Mouse (Mus musculus): ENCODE results near the gene Rps19bp1. TPM values are rescaled to one million over a fixed set of nuclear protein-coding genes. Genes with fewer than 3 reads are reported as not detected.

The Rps19bp1 gene
- total and polyA plus RNA-seq, 3 experiments, result 78.9 to 155 TPM; not detected in 1

DNA sequence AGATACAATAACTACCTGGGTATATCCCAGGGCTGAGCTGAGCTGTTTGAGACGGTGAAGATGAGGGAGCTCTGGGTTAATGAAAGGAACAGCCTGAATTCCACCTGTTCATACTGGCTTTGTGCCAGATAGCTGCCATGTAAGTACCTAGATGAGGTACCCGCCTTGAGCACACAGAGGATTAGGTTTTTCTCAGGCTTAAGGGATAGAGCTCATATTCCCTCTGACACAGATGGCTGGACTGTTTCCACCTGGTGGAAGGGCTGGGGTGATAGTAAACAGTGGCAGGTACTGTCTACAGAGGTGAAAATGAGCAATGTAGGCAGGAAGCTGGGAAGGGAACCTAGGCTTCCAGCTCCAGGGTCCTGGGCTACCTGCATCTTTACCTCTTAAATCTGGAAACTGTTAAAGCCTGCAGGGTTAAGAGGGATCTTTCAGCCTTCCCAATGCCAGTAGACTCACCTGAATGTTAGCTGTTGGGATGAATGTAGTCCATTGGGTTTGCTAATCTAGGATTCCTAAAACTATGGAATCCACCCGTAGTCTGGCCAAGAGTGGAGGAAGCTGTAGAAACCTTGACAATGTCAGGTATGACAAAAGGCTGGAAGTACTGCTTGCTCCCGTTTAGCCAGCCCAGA, 6.4 kb downstream of the Rps19bp1 start (continued):
- TF ChIP-seq KAT2A (conservative IDR thresholded peaks at IDR 0.05; ENCODE audit: low read depth, low read length), result no peak
- TF ChIP-seq RAD21 (IDR thresholded peaks at IDR 0.05; ENCODE audit: low read depth, low read length), result no peak
- TF ChIP-seq ZKSCAN1 (IDR thresholded peaks at IDR 0.05; ENCODE audit: low read depth, low read length), result no peak
- no peak for TF ChIP-seq JUND (IDR thresholded peaks at IDR 0.05; ENCODE audit: low read depth, low read length)
- TF ChIP-seq SMC3 (IDR thresholded peaks at IDR 0.05; ENCODE audit: low read depth, low read length), result no peak; the same call in none of the 2 replicates
- no peak for TF ChIP-seq ETS1 (IDR thresholded peaks at IDR 0.05; ENCODE audit: low read depth, low read length)
- TF ChIP-seq USF1 (IDR thresholded peaks at IDR 0.05; ENCODE audit: low read depth, low read length), result no peak
- TF ChIP-seq ZMIZ1 (IDR thresholded peaks at IDR 0.05; ENCODE audit: low read depth, low read length), result peak; percentile 48; the same call in 1 of the 2 replicates
- TF ChIP-seq MAX (IDR thresholded peaks at IDR 0.05; ENCODE audit: low read length), result no peak
- TF ChIP-seq MYB (IDR thresholded peaks at IDR 0.05; ENCODE audit: low read depth, low read length), result 0 out of 2 replicates have a peak, but pooled peaks have one; percentile 7
- no peak for TF ChIP-seq CTCF (IDR thresholded peaks at IDR 0.05 in 2 of 3, conservative IDR thresholded peaks at IDR 0.05 in 1 of 3; ENCODE audit: control insufficient read depth in 1 of 3, insufficient read depth in 1 of 3, low read depth in 2 of 3, low read length in 3 of 3, poor library complexity in 1 of 3, severe bottlenecking in 1 of 3)
- no peak for TF ChIP-seq TCF12 (IDR thresholded peaks at IDR 0.05; ENCODE audit: low read depth, low read length)
- TF ChIP-seq GABPA (IDR thresholded peaks at IDR 0.05; ENCODE audit: low read depth, low read length), result no peak
- no peak for TF ChIP-seq TAL1 (IDR thresholded peaks at IDR 0.05; ENCODE audit: low read length)
- no peak for TF ChIP-seq ZNF384 (IDR thresholded peaks at IDR 0.05; ENCODE audit: low read depth, low read length)
- peak; percentile 2 to 80; a peak in 2 of 4 replicates for TF ChIP-seq POLR2A (IDR thresholded peaks at IDR 0.05; ENCODE audit: control insufficient read depth in 1 of 2, insufficient read depth in 1 of 2, low read depth in 1 of 2, low read length in 2 of 2, poor library complexity in 1 of 2)
- no peak for TF ChIP-seq MAFK (IDR thresholded peaks at IDR 0.05; ENCODE audit: borderline replicate concordance, low read depth, low read length)
- TF ChIP-seq SIN3A (IDR thresholded peaks at IDR 0.05; ENCODE audit: low read length), result no peak
- no peak for TF ChIP-seq MXI1 (IDR thresholded peaks at IDR 0.05; ENCODE audit: low read depth, low read length)

DNA sequence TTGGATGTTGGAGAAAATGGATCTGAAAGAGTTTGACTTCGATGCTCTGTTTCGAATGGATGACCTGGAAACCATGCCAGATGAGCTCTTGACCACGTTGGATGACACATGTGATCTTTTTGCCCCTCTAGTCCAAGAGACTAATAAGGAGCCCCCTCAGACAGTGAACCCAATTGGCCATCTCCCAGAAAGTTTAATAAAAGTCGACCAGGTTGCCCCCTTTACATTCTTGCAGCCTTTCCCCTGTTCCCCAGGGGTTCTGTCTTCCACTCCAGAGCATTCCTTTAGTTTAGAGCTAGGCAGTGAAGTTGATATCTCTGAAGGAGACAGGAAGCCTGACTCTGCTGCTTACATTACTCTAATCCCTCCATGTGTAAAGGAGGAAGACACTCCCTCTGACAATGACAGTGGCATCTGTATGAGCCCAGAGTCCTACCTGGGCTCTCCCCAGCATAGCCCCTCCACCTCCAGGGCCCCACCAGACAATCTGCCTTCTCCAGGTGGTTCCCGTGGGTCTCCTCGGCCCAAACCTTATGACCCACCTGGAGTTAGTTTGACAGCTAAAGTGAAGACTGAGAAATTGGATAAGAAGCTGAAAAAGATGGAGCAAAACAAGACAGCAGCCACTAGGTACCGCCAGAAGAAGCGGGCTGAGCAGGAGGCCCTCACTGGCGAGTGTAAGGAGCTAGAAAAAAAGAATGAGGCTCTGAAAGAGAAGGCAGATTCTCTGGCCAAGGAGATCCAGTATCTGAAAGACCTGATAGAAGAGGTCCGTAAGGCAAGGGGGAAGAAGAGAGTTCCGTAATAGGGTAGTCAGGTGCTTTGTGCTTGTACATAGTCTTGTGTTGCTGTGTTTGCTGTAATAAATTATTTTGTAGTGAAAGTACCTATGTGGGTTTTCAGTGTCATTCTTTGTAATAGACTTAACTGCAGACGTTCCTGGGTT, 7.2 kb downstream of the Rps19bp1 start:
- H3K9ac ChIP-seq (ENCODE audit: control insufficient read depth, low read depth, low read length, poor library complexity, severe bottlenecking), result peak overlapping the region; percentile 93
- peaks cover 24% of the 10 kb centered on the region for H3K79me2 ChIP-seq (ENCODE audit: control insufficient read depth, insufficient read depth, low read length, poor library complexity)
- peaks cover 7 to 11% of the 10 kb centered on the region in 2 experiments; a peak in 3 of 4 replicates for H3K36me3 ChIP-seq (ENCODE audit: control insufficient read depth in 1 of 2, insufficient read depth in 2 of 2, low read length in 2 of 2)
- H3K27ac ChIP-seq (ENCODE audit: control insufficient read depth, low read depth, low read length), result peak overlapping the region; percentile 95
- DNase-seq (ENCODE audit: low read depth, low spot score), result peak; percentile 41
- peaks cover 0 to 11% of the 10 kb centered on the region in 2 experiments; a peak in 2 of 4 replicates for H3K4me1 ChIP-seq (ENCODE audit: control insufficient read depth in 1 of 2, insufficient read depth in 2 of 2, low read length in 2 of 2)
- no peaks in the 10 kb centered on the region for H3K27me3 ChIP-seq (ENCODE audit: control insufficient read depth in 1 of 2, insufficient read depth in 2 of 2, low read length in 2 of 2)
- peak overlapping the region; percentile 73 to 79 for H3K4me3 ChIP-seq (ENCODE audit: control insufficient read depth in 1 of 2, insufficient read depth in 1 of 2, low read depth in 2 of 2, low read length in 2 of 2)
- H3K9me3 ChIP-seq (replicated peaks; ENCODE audit: insufficient read depth, low read length), result no peaks in the 10 kb centered on the region
- TF ChIP-seq BHLHE40 (IDR thresholded peaks at IDR 0.05; ENCODE audit: borderline replicate concordance, low read depth, low read length) (no peak), ETS1 (IDR thresholded peaks at IDR 0.05; ENCODE audit: low read depth, low read length) (no peak), RCOR1 (IDR thresholded peaks at IDR 0.05; ENCODE audit: low read depth, low read length) (no peak), ELF1 (IDR thresholded peaks at IDR 0.05; ENCODE audit: low read depth, low read length) (no peak), TAL1 (IDR thresholded peaks at IDR 0.05; ENCODE audit: low read length) (no peak), JUND (IDR thresholded peaks at IDR 0.05; ENCODE audit: low read depth, low read length) (no peak), MXI1 (IDR thresholded peaks at IDR 0.05; ENCODE audit: low read depth, low read length) (peak; percentile 47; the same call in 1 of the 2 replicates), MYC (IDR thresholded peaks at IDR 0.05; ENCODE audit: low read depth, low read length) (0 out of 2 replicates have a peak, but pooled peaks have one; percentile 30), POLR2A (IDR thresholded peaks at IDR 0.05; ENCODE audit: control insufficient read depth in 1 of 2, insufficient read depth in 1 of 2, low read depth in 1 of 2, low read length in 2 of 2, poor library complexity in 1 of 2) (peak in 1 of 2 experiments; percentile 27; a peak in 1 of 4 replicates), CTCF (IDR thresholded peaks at IDR 0.05 in 2 of 3, conservative IDR thresholded peaks at IDR 0.05 in 1 of 3; ENCODE audit: control insufficient read depth in 1 of 3, insufficient read depth in 1 of 3, low read depth in 2 of 3, low read length in 3 of 3, poor library complexity in 1 of 3, severe bottlenecking in 1 of 3) (no peak), TCF12 (IDR thresholded peaks at IDR 0.05; ENCODE audit: low read depth, low read length) (no peak), USF1 (IDR thresholded peaks at IDR 0.05; ENCODE audit: low read depth, low read length) (no peak), ZNF384 (IDR thresholded peaks at IDR 0.05; ENCODE audit: low read depth, low read length) (no peak), ZKSCAN1 (IDR thresholded peaks at IDR 0.05; ENCODE audit: low read depth, low read length) (no peak), KAT2A (conservative IDR thresholded peaks at IDR 0.05; ENCODE audit: low read depth, low read length) (no peak), UBTF (IDR thresholded peaks at IDR 0.05; ENCODE audit: borderline replicate concordance, insufficient read depth, low read depth, low read length) (no peak), SIN3A (IDR thresholded peaks at IDR 0.05; ENCODE audit: low read length) (no peak), CHD1 (IDR thresholded peaks at IDR 0.05; ENCODE audit: low read depth, low read length) (peak; percentile 83; the same call in 1 of the 2 replicates), GATA1 (IDR thresholded peaks at IDR 0.05; ENCODE audit: low read depth, low read length) (no peak), MEF2A (IDR thresholded peaks at IDR 0.05; ENCODE audit: extremely low read depth, insufficient replicate concordance, low read depth, low read length, poor library complexity, severe bottlenecking) (no peak), MAFK (IDR thresholded peaks at IDR 0.05; ENCODE audit: borderline replicate concordance, low read depth, low read length) (no peak), POLR2AphosphoS5 (IDR thresholded peaks at IDR 0.05; ENCODE audit: borderline replicate concordance, low read depth, low read length) (no peak)
